Mouse (Mus musculus): Measurements from ENCODE around the gene Hist1h3c. TPM values are rescaled to one million over a fixed set of nuclear protein-coding genes. Genes with fewer than 3 reads are reported as not detected.

The Hist1h3c gene
- polyA plus RNA-seq, 1 experiment = 2.9 TPM

DNA sequence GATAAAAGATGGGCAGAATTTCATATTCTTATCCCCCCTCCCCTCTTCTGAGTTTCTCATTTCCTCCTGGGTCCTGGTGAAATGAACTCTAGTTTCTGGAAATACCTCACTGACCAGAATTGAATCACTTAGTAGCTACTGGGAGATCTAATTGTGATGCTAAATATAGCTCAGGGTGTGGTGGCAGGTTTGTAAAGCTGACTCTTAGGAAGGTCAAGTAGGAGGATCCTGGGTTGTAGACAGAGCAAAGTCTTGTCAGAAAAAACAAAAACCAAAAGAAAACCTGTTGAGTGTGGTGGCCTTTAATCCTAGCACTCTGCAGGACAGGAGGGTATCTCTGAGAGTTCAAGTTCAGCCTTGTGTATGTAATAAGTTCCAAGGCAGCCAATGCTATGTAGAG is 3.4 kb downstream of the Hist1h3c start:
- TF ChIP-seq CTCF (IDR thresholded peaks at IDR 0.05; ENCODE audit: insufficient read depth, low read length) (no peak), POLR2A (IDR thresholded peaks at IDR 0.05; ENCODE audit: borderline replicate concordance, extremely low read depth, low read depth, low read length) (no peak)
- no peak for DNase-seq
- no peak overlapping the region for H3K4me3 ChIP-seq (replicated peaks; ENCODE audit: extremely low read depth, low read depth, low read length)
- H3K4me1 ChIP-seq (ENCODE audit: control insufficient read depth, insufficient read depth, low read length) = peaks cover 7% of the 10 kb centered on the region

DNA sequence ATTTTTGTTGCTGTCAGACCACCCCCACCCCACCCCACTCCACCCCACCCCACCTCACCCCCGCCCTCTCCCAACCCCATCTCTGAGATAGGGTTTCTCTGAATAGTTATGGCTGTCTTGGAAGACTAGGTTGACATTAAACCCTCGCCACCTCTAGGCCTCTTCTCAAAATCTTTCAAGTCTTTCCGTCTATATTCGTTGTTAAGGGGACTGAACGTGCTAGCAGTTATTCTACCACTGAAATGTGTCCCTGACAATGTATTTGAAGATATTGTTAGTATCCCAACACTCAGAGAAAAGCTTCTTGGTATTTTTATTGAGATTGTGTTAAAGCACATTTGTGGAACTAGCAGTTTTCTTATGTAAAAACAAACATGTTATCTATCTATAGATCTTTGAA is 4.5 kb downstream of the Hist1h3c start:
- no peak for TF ChIP-seq CTCF (IDR thresholded peaks at IDR 0.05; ENCODE audit: insufficient read depth, low read length)
- no peak for TF ChIP-seq POLR2A (IDR thresholded peaks at IDR 0.05; ENCODE audit: borderline replicate concordance, extremely low read depth, low read depth, low read length)
- no peak overlapping the region for H3K4me3 ChIP-seq (replicated peaks; ENCODE audit: extremely low read depth, low read depth, low read length)
- DNase-seq = no peak
- 50% methylated on average over 5 of the region's 5 CpGs for WGBS
- H3K4me1 ChIP-seq (ENCODE audit: control insufficient read depth, insufficient read depth, low read length) = peaks cover 4% of the 10 kb centered on the region

DNA sequence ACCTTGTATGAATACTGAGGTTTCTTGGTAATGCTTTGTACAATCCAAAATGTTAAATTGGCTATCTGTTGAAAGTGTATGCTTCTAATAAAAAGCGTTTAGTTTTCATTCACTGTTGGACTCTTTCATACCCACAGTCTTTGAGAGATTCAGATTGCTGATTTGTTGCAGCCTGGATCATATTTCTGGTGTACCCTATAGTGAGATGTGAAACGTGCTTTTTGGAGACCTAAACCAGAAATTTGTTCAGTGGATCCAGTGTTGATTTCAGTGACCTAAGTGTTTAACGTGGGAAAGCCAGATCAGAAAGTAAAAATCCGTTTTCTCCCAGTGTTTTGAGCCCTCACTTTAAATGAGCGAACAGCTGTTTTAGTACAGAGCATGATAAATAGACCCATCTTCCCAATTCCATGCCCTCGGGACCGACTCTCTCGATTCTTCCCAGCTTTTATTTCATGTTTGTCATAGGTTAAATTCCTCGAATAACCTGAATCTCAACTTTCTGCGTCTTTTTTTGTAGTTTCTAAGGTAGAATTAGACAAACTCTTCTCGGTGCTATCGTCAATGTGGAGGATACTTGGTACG is 5.1 kb downstream of the Hist1h3c start:
- Histone ChIP-seq H3K4me3 (replicated peaks; ENCODE audit: extremely low read depth, low read depth, low read length) (peak overlapping the region; percentile 100), H3K4me1 (ENCODE audit: control insufficient read depth, insufficient read depth, low read length) (peaks cover 4% of the 10 kb centered on the region)
- DNase-seq = no peak
- WGBS = 13% methylated on average over 13 of the region's 13 CpGs
- no peak for TF ChIP-seq CTCF (IDR thresholded peaks at IDR 0.05; ENCODE audit: insufficient read depth, low read length)
- TF ChIP-seq POLR2A (IDR thresholded peaks at IDR 0.05; ENCODE audit: borderline replicate concordance, extremely low read depth, low read depth, low read length) = no peak

DNA sequence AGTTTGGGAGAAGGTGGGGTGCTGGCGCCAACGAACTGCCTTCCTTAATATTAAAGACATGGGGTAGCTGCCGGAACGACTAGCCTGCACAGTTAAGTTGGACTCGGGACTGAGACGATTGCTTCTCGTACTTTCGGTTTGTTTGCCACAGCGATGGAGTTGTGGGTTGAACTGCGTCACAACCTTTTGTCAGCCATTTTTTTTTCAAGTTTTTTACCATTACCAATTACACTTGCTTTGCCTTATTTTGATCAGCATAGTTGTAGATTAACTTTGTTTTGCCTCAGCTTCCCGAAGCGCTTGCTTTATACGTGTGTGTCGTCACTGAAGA is 5.5 kb downstream of the Hist1h3c start:
- no peak for DNase-seq
- Histone ChIP-seq H3K4me1 (ENCODE audit: control insufficient read depth, insufficient read depth, low read length) (peaks cover 4% of the 10 kb centered on the region), H3K4me3 (replicated peaks; ENCODE audit: extremely low read depth, low read depth, low read length) (peak overlapping the region; percentile 100)
- no peak for TF ChIP-seq CTCF (IDR thresholded peaks at IDR 0.05; ENCODE audit: insufficient read depth, low read length)
- peak; percentile 68; the same call in 1 of the 2 replicates for TF ChIP-seq POLR2A (IDR thresholded peaks at IDR 0.05; ENCODE audit: borderline replicate concordance, extremely low read depth, low read depth, low read length)
- WGBS = 0% methylated on average over 14 of the region's 14 CpGs

DNA sequence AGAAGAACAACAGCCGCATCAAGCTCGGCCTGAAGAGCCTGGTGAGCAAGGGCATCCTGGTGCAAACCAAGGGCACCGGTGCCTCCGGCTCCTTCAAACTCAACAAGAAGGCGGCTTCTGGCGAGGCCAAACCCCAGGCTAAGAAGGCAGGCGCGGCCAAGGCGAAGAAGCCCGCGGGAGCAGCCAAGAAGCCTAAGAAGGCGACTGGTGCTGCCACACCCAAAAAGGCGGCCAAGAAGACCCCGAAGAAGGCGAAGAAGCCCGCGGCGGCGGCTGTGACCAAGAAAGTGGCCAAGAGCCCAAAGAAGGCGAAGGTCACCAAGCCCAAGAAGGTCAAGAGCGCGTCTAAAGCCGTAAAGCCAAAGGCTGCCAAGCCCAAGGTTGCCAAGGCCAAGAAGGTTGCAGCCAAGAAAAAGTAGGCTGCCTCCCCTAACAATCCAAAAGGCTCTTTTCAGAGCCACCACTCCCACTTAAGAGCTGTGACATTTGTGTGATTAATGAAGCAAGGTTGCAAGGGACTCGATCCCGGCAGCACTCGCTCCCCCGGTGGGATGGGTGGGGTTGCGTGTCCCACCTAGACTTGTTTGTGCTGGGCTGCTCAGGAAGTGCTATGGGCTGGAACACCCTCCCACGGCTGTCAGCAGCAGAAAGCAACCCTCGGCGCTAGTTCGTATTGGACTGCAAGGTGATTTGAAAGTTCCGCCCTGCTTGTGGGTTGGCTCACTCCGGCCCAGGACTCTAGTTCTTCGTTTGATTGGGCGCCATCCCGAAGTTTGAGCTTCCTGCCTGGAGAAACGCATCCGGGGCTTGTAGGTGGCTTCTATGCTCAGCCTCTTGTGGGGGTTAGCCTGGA is 6.1 kb downstream of the Hist1h3c start:
- no peak for TF ChIP-seq CTCF (IDR thresholded peaks at IDR 0.05; ENCODE audit: insufficient read depth, low read length)
- peak; percentile 92 for TF ChIP-seq POLR2A (IDR thresholded peaks at IDR 0.05; ENCODE audit: borderline replicate concordance, extremely low read depth, low read depth, low read length)
- Histone ChIP-seq H3K4me3 (replicated peaks; ENCODE audit: extremely low read depth, low read depth, low read length) (peak overlapping the region; percentile 100), H3K4me1 (ENCODE audit: control insufficient read depth, insufficient read depth, low read length) (peaks cover 4% of the 10 kb centered on the region)
- WGBS = under 1% methylated on average over 39 of the region's 39 CpGs
- DNase-seq = peak; percentile 88

DNA sequence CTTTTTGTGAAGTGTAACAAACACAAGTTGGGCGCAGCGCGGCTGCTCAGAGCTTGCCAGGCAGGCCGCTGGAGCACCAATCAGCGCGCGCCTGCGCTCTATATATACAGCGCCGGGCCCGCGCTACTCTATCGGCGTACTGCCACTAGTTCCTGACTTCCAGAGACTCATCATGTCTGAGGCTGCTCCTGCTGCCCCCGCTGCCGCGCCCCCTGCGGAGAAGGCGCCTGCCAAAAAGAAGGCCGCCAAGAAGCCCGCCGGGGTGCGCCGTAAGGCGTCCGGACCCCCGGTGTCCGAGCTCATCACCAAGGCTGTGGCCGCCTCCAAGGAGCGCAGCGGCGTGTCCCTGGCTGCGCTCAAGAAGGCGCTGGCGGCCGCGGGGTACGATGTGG is 6.7 kb downstream of the Hist1h3c start, which contains the start of gene Hist1h1c:
Hist1h1c (plus strand) TSS at position 132 of the 392 bp plus-strand sequence.
- H3K4me3 ChIP-seq (replicated peaks; ENCODE audit: extremely low read depth, low read depth, low read length) = peak within 1 kb of the TSS; percentile 100
- peaks cover 4% of the 10 kb centered on the region for H3K4me1 ChIP-seq (ENCODE audit: control insufficient read depth, insufficient read depth, low read length)
- under 1% methylated on average over 38 of the region's 38 CpGs for WGBS
- TF ChIP-seq CTCF (IDR thresholded peaks at IDR 0.05; ENCODE audit: insufficient read depth, low read length) (no peak), POLR2A (IDR thresholded peaks at IDR 0.05; ENCODE audit: borderline replicate concordance, extremely low read depth, low read depth, low read length) (peak; percentile 99)
- DNase-seq = peak; percentile 86

DNA sequence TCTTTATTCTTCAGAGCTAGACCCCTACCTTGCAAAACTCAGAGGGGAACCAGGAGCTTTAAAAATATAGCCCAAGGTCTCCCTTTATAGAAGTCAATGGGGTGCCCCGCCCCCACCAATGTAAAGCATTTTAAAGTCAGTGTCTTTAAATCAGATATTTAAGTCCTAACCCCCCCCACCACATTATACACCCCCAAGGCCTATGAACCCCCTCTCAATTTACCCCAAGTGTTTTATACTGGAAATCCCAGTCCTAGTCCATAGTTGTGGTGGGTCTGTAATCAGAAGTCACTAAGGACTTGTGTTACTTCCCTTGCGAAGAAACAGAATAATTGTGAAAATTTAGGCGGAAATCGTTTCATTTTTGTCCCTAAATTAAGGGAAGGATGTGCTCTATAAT is 7.4 kb downstream of the Hist1h3c start:
- Histone ChIP-seq H3K4me3 (replicated peaks; ENCODE audit: extremely low read depth, low read depth, low read length) (peak overlapping the region; percentile 32), H3K4me1 (ENCODE audit: control insufficient read depth, insufficient read depth, low read length) (peaks cover 4% of the 10 kb centered on the region)
- no peak for DNase-seq
- TF ChIP-seq POLR2A (IDR thresholded peaks at IDR 0.05; ENCODE audit: borderline replicate concordance, extremely low read depth, low read depth, low read length) (no peak), CTCF (IDR thresholded peaks at IDR 0.05; ENCODE audit: insufficient read depth, low read length) (no peak)
- WGBS = 26% methylated on average over 4 of the region's 4 CpGs

DNA sequence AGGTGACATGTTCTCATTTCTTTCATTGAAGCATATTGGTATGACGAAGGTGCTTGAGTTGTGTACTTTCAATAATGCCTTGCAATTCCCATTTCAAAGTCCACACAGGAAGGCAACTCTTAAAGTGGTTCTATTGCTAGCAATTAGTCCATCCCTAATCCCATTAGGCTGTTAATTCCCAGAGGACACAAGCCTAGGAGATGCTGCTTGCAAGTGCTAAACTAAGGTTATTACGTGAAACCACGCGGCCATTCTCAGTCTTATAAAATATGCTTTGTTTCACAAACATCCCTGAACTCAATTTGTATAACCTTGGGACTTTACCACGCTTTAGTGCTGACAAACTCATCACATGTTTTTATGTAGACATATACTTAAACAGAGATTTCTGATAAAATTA is 8.3 kb downstream of the Hist1h3c start:
- no peak for DNase-seq
- no peak for TF ChIP-seq CTCF (IDR thresholded peaks at IDR 0.05; ENCODE audit: insufficient read depth, low read length)
- no peak for TF ChIP-seq POLR2A (IDR thresholded peaks at IDR 0.05; ENCODE audit: borderline replicate concordance, extremely low read depth, low read depth, low read length)
- Histone ChIP-seq H3K4me1 (ENCODE audit: control insufficient read depth, insufficient read depth, low read length) (peaks cover 4% of the 10 kb centered on the region), H3K4me3 (replicated peaks; ENCODE audit: extremely low read depth, low read depth, low read length) (no peak overlapping the region)
- WGBS = 93% methylated on average over 5 of the region's 5 CpGs

DNA sequence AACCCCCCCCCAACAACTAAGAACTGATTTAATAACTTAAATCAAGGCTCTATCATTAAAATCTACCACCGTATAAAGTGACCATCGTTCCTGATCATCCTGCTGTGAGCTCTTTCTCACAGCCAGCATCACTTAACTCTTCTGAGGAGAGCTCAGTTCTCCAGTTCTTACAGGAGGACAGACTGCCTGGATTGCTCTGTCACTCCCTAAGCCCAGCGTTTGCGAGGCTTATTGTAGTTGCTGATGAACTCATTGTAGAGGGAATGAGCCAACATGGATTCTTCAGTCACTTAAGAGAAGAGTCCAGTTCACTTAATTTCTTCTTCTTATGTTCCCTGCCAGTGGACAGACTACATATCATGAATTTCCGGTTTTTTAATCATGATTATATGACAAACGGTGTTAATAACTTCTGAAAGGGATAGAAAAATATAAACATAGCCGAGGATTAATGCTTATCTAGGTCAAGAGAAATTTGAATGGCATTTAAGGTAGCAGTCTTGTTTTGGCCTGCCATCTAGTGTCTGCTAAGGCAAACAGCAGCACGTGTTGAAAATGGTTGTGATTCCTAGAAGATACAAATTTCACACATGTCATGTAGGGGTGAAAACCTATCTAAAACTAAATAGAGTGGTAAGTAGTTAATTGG is 13.1 kb downstream of the Hist1h3c start:
- Histone ChIP-seq H3K4me1 (ENCODE audit: control insufficient read depth, insufficient read depth, low read length) (no peaks in the 10 kb centered on the region), H3K4me3 (replicated peaks; ENCODE audit: extremely low read depth, low read depth, low read length) (no peak overlapping the region)
- WGBS = 22% methylated on average over 8 of the region's 8 CpGs
- peak; percentile 45; the same call in 1 of the 2 replicates for TF ChIP-seq CTCF (IDR thresholded peaks at IDR 0.05; ENCODE audit: insufficient read depth, low read length)
- no peak for TF ChIP-seq POLR2A (IDR thresholded peaks at IDR 0.05; ENCODE audit: borderline replicate concordance, extremely low read depth, low read depth, low read length)
- DNase-seq = no peak
